Mouse (Mus musculus): ENCODE measurements at regions not wholly inside any gene's neighbourhood (a gene's known extent, or its start where the extent isn't known, plus 50 kb on each side); places are given as distances from the start of the nearest gene placed in this dataset.

DNA sequence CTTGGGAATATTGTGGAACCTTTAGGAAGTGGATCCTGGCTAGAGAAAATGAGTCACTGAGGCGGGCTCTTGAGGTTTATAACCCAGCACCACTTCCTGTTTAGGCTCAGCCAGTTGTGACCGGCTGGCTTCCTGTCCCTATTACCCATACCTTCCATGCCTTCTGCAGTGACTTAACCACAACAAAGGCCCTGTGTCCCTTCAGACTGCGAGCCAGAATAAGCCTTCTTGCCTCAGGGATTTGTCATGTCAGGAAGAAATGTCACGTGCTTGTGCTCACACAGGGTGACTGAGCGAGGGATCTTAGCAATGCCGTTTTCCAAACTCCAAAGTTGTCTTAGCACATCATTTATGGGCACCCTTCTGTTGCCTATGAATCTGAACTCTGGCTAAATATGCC lies 268.5 kb downstream of the Gadd45g start:
- TF ChIP-seq CTCF (IDR thresholded peaks at IDR 0.05; ENCODE audit: low read depth, low read length): no peak
- no peak for TF ChIP-seq POLR2A (IDR thresholded peaks at IDR 0.05; ENCODE audit: extremely low read depth, insufficient read depth, low read length)

All from liver, adult 2 months (tissue).